Mouse (Mus musculus) heart, postnatal 14 days (tissue): ENCODE measurements at regions not wholly inside any gene's neighbourhood (a gene's known extent, or its start where the extent isn't known, plus 50 kb on each side); places are given as distances from the start of the nearest gene placed in this dataset.
A peak's percentile ranks its signal among the peaks of the same experiment; 100 is the strongest.
"Not testable (repeated sequence)": the region's sequence is repeated elsewhere in the genome, so short reads cannot be mapped to it uniquely, and the experiment has no call there.

Source experiments
- DNase-seq, 2 experiments: peaks; one replicate each; pipeline ENCODE4 v3.0.0; 2021 to 2022
- intact Hi-C: fragments of 180-260 bp; cut with DNase I; formaldehyde crosslinking; loops from one replicate; pipeline ENCODE4 v1.15.1; 2025

DNA sequence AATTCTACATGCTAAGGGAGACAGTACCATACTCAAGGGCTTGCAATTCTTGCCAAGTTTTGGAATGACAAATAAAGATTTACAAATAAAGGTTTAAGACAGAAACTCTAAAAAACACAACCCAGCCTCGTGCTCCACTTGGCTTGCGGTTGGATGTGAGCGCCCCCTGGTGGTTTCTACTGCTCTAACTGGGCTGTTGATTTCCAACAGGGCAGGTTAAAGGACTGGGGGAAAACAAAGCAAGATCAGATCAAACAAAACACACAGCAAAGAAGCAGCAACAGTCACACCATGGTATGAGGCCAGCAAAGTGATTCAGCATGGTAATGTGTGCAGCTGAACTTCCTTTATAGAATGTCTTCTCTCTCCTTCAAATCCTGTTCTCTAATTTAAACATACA is 339.2 kb downstream of the Adam3 start:
- intact Hi-C loops: loop anchor here (1.0 to 10.0 kb wide), 3 partner anchors 109 to 790 kb away; no protein-coding TSS in a partner anchor
- peak; percentile 82 to 90 for DNase-seq

DNA sequence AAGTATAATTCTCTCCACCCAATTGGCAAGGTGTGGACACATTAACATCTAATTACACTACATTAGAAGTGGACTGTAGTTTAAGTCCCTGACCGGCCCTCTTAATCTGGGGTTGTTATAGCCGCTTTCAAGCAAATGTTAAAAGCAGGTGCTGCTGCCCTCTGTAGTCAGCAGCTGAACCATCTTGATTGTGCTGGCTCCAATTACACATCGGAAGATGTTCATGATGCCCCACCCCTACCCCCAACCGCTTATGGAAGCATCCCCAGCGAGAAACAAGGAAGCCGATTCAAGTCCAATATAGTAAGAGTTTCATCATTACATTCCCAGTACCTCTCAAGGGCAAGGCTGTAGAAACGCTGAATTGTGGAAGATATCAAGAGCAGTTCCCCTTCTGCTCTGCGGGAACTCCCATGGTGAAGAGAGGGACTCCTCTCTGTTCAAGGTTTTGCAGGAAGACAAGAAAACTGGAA is 341.7 kb downstream of the Adam3 start:
- intact Hi-C loops: loop anchor here (10.0 kb wide), 1 partner anchor 209 kb away; no protein-coding TSS in a partner anchor
- DNase-seq: no peak

DNA sequence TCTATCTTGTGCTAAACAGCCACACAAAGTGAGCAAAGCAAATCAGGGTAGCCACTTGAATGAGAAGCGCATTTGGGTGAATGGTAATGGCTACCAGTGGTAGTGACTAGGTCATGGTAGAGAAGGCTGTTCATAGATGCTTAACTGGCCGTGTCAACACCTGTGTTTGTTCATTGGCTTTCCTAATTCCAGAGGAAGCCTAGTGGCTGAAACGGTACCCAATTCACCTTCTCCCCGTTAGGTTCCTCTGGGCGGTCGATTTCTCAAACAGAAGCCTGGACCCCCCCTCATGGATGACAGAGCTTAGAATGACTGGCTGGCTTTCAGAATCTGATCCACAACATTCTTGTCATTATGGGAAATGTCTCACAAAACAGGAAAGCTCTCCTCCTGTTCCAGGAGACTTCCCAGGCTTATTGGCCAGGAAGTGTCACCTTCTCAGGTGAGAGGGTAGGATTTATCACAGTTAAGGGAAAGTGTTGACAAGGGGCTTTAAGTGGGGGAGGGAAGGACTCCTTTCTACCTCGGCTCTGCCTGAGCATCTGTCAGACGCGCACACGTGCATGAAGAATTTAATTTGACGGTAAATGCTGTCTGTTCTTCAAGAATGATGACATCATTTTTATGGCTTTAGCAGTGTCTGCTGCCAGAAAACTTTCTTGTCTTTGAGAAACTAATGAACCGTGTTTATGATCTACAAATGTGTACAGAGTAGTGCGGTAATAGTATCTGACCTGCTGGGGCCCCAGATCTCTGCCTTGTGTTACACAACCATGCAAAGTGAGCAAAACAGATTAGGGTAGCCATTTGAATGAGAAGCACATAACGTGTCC is 342.3 kb downstream of the Adam3 start:
- intact Hi-C loops: loop anchor here (10.0 kb wide), 1 partner anchor 209 kb away; no protein-coding TSS in a partner anchor
- DNase-seq: no peak

DNA sequence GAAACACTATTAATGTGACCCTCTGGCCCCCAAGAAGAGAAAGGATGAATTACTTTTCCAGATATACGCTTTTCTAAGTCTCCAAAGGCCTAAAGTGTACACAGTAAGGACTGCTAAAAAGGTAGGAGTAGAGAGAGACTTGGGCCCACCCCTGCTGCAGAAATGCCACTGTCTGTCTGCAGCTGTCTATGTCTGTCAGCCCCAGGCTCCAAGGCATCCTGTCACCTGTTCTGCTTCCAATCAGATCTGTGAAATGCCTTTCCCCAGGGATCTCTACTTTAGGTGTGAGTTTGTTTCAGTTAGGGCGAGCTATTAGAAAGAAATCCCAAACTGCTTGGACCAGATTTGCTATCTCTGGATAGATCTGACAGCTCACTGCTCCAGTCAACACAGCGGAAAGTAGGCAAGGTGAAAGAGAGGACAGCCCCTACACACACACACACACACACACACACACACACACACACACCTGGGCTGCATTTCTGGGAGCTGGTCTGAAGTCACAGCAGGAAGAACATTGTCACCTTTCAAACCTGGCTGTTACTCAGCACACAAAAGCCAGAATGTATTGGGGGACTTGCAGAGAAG is 343.9 kb downstream of the Adam3 start:
- intact Hi-C loops: loop anchor here (10.0 kb wide), 1 partner anchor 207 kb away; no protein-coding TSS in a partner anchor
- DNase-seq: no peak

DNA sequence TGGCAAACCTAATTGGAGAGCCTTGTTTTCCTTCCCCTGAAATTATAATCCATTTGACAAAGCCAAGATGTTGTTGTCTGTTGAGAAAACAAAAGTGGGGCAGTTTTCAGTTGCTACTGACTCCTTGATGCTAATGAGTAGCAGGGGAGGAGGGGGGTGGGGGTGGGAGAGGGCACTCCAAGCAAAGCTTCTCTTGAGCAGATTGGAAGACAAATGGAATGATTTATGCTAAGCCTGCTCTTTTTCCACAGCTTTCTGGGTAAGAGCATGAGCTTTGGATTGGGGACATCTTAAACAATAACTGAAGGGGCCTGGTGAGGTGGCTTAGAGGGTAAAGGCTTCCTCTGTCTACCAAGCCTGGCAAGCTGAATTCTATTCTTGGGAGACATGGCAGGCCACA is 347.6 kb downstream of the Adam3 start:
- intact Hi-C loops: no loop called here
- DNase-seq: no peak

DNA sequence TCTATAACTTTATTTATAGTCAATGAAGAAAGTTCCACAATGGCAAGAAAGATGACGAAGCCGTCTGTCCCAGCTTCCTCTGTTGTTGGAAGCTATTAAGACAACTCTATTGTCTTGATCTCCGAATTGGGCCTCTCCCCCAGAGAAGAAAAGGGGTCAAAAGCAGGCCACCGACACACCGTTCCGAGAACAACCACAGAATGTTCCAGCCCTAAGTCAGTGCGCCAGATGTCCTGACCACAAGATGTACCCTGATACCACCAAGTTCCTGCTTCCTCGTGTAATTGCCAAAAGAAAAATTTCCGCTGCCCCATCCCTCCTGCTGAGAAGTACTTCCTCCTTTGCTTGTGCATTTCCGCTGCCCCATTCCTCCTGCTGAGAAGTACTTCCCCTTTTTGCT is 348.8 kb downstream of the Adam3 start:
- not testable (repeated sequence) for DNase-seq

DNA sequence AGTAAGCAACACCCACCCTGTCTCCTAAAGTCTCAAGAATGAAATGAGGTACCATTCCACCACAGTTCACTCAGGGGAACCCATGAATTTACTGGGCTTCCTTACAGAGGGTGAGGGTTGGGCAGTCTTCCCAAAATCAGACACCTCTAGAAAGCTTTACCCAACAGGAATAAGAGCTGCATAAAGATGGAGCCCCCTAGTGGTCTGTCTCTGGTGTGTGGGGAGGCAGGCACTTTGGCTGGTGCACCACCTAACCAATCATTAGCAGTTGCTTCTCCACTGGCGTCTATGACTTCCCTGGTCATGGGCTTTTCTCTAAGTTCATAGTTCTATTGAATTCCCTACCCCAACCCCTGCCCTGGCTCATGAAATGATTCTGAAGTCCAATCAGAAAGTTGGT is 351.1 kb downstream of the Adam3 start:
- DNase-seq: no peak
- intact Hi-C loops: no loop called here

More for the DNA sequence above, 348.8 kb downstream of the Adam3 start:
- intact Hi-C loops: not testable (repeated sequence)

DNA sequence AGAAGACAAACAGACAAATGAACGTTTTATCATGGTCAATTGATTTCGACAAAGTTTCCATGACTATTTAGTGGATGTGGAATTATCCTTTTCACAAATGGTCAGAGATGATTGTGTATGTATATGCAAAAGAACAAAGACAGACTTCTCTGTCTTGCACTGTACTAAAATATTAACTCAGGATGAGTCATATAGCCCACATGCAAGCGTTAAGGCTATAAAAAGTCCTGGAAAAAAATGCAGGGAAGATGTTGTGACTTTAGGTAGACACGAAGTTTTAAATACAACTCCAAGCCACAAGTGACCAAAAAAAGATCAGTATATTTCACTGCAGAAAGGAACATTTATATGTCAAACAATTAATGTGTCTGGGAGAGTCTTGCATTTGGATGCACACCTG is 353.6 kb downstream of the Adam3 start:
- DNase-seq: no peak
- intact Hi-C loops: no loop called here

DNA sequence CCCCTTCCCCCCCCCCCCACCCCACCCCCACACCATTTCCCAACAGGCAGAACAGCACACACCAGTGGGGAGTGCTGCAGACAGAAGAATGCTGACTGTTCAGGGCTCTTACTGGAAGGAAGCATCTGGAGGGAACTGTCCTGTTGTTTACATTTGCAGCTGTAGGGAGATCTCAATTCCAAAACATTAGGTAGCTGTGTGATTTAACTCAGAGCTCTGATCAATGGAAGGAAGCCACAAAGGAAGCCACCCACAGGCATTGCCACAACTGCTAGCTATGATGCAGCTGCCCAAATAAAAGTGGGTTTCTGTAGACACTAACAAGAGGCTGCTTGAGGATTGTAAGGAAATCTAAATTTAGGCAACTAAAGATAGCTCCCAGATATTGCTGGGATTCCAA is 359.7 kb downstream of the Adam3 start:
- no peak for DNase-seq
- intact Hi-C loops: no loop called here

DNA sequence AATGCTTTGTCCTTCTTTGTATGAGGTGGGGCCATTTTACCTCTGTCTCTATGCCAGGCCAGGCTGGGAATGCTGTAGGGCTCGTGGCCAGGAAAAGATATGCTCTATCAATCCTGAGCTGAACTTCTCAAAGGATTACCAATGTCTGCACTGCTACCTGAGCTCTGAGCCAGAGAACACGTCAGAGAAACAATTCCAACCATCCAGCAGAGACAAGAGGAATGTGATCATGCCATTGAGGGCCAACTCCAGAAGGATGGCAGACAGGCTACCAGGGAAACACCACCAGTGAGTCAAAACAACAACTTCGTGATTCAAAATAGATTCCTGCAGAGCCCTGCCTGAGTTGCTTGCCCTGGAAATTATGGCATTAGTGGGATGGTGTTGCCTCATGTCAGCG is 361.0 kb downstream of the Adam3 start:
- peak; percentile 13 to 60 for DNase-seq
- intact Hi-C loops: no loop called here

DNA sequence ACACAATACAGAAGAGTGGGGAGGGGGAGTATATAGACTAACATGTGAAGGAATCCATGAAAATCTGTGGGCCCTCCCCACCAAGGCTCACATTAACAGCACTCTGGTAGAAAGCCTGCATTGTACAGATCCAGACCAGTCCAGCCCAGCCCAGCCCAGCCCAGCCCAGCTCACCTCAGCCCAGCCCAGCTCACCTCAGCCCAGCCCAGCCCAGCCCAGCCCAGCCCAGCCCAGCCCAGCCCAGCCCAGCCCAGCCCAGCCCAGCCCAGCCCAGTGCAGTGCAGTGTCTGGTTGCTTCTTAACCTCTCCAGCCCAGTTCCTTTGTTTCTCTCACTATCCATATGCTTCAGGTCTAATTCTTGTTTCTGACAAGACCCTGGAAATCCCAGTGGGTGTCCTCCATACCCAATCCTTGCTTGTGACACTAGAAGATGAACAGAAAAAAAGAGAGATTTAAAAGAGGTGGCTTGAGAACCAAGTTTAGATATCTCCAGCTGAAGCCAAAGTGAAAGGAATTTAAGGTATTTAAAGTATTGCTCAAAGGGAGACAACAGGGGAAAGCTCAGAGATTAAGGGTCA is 366.5 kb downstream of the Adam3 start:
- DNase-seq: no peak
- intact Hi-C loops: no loop called here

DNA sequence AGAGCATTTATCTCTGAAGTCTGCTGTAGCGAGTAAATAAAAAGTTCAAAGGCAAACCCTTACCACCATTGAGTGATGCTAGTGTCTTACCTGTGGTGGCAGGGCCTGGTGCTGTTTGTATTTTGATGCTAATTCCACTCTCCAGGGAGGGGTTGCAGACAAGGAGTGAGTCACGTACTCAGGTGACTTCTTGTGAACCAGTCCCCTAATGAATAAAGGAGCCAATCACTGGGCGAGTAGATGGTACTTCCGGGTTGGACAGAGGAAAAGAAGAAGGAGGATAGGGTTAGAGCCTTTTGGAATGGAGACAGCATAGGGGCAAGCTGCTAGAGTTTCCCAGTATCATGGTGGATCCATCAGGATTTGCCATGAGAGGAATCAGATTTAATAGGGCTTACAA is 370.5 kb downstream of the Adam3 start:
- intact Hi-C loops: no loop called here
- no peak for DNase-seq

DNA sequence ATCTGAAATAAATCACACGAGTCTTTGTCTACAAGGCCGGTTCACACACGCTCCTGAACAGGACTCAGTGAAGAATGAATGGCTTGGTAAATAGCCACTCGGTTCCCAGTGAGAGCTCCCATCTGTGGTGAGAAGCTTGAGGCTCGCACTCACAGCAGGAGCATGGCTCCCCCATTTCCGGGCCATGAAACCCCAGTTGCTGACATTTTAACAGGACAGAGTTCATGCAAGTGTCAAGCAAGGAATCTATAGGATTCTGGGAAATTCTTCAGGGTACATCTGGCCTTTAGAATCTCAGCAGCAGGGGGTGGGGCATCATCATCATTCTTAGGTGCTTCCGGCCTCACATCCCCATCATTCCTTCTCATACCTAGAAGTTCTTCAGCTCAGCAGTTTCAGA is 371.8 kb downstream of the Adam3 start:
- DNase-seq: no peak
- intact Hi-C loops: no loop called here

DNA sequence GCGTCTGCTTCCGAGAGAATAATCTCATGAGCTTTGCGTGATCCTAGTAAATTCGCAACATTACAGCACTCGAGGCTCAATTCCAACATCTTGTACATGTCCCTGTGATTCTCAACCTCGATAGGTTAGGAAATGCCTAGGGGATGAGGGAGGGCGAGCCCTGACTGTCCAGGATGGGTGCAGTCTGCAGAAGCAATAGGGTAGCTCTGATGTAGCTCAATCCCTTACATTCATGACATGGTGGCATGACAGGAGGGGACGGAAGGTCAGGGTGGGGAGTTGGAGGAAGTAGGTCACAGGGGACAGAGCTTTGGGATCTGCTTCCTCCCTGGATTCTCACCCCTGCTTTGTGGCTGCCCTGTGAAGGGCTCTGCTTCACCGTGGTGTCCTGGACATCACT is 373.3 kb downstream of the Adam3 start:
- DNase-seq: no peak
- intact Hi-C loops: no loop called here

DNA sequence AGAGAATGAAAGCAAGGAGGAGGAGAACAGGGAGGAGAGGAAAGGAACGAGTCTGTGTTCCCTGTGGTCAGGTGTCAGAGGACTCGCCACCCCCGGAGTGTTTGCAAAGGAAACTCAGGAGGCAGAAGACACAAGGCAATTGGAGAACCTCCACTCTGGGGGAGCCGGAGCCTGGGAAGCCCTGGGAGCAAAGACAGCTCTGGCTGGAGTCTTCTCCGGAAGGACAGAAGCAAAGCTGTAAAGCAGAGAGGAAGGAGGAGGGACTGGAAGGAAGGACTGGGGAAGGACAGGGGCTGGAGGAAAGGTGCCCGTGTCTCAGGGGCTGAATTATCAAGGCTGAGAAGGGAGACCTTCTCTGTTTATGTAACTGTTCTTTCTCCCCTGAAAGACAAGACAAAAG is 373.9 kb downstream of the Adam3 start:
- no peak for DNase-seq
- intact Hi-C loops: no loop called here

DNA sequence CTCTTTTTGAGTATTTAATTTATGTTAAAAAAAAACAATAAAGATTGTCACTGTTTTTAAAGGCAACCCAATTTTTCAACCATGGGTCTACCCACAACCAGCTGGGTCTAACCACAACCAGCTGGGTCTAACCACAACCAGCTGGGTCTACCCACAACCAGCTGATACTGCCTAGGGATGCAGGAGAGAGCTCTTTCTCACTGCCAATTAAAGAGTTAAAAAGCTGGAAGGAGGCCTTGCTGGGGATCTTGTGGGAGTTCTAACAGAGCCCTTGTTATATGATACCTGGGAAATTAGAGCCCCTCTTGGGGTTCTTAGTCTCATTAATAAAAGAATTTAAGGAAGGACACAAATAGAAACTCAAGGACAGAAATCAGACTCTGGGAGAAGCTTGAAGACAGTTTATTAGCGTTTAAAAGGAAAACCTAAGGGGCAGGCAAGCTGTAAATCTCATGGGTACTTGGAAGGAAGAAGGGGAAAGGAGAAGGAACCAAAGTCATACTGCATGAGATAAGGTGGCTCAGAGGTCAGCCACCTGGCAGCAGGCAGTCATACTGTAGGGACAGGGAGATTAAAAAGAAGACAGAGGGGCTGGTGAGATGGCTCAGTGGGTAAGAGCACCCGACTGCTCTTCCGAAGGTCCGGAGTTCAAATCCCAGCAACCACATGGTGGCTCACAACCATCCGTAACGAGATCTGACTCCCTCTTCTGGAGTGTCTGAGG is 379.1 kb downstream of the Adam3 start:
- DNase-seq: no peak
- intact Hi-C loops: no loop called here

DNA sequence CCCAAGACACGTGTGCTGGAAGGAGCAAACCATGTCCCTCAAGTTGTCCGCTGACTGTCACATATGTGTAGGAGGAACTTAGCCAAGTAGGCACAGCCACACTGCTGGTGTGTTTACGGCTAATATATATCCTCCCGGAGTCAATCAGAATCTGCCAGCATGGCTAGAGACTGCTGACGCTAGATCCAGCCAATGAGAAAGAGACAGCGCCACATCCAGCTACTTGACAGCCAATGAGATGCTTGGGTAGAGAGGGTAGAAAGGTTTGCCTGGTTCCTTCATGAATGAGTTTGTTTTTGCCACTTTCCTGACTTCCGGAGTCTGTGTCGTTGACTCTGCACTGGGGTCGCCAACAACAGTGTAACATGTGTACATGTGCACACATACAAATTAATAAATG is 387.0 kb downstream of the Adam3 start:
- no peak for DNase-seq
- intact Hi-C loops: no loop called here

DNA sequence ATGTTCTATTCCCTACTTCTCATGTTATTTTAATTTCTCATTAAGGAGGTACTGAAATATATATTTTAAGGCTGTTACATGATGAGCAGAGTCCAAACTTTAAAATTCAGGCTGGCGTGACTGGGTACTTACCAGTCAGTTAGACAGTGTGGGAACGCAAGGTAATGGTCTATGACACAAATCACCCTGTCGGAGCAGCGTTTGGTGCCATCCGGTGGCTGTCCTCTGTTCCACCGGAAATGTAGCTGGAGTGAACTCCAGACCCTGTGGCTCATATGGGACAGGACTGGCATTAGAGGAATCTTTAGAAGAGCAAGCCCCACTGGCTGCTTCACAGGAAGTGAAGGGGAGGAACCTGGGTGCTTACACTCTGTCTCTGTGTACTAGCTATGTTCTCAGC is 388.0 kb downstream of the Adam3 start:
- DNase-seq: peak; percentile 23 to 39
- intact Hi-C loops: no loop called here

DNA sequence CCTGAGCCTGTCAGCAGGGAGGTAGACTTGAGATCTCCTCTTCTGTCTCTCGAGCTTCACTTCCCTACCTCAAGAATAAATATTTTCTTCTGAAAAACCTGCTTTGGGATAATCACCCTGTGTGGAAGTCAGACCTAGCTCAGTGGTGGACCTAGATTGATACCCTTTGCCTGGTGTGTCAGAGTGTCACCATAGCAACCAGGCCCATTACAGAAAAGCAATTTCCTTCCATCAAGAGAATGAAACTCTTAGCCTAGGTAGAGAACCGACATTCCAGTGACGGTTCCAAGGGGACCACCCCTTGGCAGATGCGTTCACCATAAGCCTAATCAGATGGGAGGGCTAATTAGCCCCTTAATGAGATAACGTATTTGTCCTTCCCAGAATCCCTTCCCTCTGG is 389.9 kb downstream of the Adam3 start:
- intact Hi-C loops: no loop called here

DNA sequence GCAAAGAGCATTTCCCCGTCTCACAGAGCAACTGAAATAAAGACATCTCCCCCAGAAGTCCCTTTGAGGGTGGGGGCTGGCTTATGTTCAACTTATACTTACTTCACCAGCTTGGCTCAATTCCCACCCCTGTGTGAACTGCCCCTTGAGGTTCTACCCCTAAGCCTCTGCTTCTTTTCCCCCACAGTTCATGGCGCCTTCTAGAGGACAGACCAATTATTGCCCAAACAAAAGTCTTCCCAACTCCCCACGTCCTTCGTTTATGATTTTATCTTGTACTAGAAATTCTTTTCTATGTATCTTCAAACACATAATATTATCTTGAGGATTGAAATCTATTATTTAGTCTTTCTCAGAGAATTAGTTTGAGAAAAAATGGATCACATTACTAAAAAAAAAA is 391.9 kb downstream of the Adam3 start:
- intact Hi-C loops: no loop called here
- peak in 1 of 2 experiments; percentile 12 for DNase-seq

More for the DNA sequence above, 389.9 kb downstream of the Adam3 start:
- DNase-seq: no peak

DNA sequence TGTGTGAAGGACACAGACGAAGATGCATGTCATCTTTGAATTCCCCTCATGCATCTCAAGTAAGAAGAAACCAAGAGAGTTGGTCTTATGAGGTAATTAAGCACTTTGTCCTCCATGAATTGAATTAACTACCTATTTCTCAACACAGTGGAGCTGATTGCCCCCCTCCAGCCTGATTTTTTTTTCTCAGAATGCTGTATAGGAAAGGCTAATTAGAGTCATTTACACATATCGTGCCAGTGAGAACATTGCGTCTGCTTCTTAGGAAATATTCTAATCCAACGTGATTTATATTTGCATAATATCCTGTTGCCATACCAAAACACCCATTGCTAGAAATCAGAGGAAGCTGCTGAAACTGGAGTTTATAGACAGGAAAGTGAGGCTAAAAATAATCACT is 414.8 kb downstream of the Adam3 start:
- no peak for DNase-seq
- intact Hi-C loops: no loop called here
